Mouse (Mus musculus) adrenal gland, adult 2 months (tissue): Measurements from ENCODE around the gene Aatk. TPM values are rescaled to one million over a fixed set of nuclear protein-coding genes. Genes with fewer than 3 reads are reported as not detected.

Source experiments
- DNase-seq: peaks from one replicate; pipeline ENCODE4 v3.0.0; 2021
- polyA plus RNA-seq: library from polyadenylated mRNA; depleted of rRNA; stranded (reverse); fragments of >200 nt; gene quantifications from 2 replicates; pipeline ENCODE4 v1.2.3, GENCODE M21; 2012
- total RNA-seq, 2 experiments: library from RNA; stranded (reverse); gene quantifications; 2 replicates each; pipeline ENCODE4 v1.2.3; 2021

Gene Aatk
- total and polyA plus RNA-seq, 3 experiments = 9.9 to 26.3 (median 15.5) TPM

GRCm38 (mm10) chr11:120052274-120052673 is 5.3 kb upstream of the Aatk start:
- DNase-seq = no peak

- DNase-seq = peak; percentile 73
Observed at GRCm38 (mm10) chr11:120051124-120051811, 4.3 kb upstream of the Aatk start.

GRCm38 (mm10) chr11:120049067-120049466 is 2.1 kb upstream of the Aatk start:
- no peak for DNase-seq

- DNase-seq = no peak
Observed at GRCm38 (mm10) chr11:120048252-120048556, 1.2 kb upstream of the Aatk start.

- DNase-seq = no peak
Observed at GRCm38 (mm10) chr11:120047531-120048251, 724 bp upstream of the Aatk start.

GRCm38 (mm10) chr11:120045839-120046552 is 971 bp downstream of the Aatk start:
- no peak for DNase-seq

GRCm38 (mm10) chr11:120045341-120045740 is 1.6 kb downstream of the Aatk start:
- DNase-seq = no peak

GRCm38 (mm10) chr11:120042141-120042838 is 4.7 kb downstream of the Aatk start:
- DNase-seq = no peak

GRCm38 (mm10) chr11:120041191-120042123 is 5.5 kb downstream of the Aatk start:
- peak; percentile 83 for DNase-seq

- DNase-seq = no peak
Observed at GRCm38 (mm10) chr11:120040440-120040839, 6.5 kb downstream of the Aatk start.

- DNase-seq = peak; percentile 36
Observed at GRCm38 (mm10) chr11:120039581-120039980, 7.4 kb downstream of the Aatk start.

GRCm38 (mm10) chr11:120034762-120035161 is 12.2 kb downstream of the Aatk start:
- DNase-seq = no peak

GRCm38 (mm10) chr11:120034306-120034705 is 12.7 kb downstream of the Aatk start:
- DNase-seq = no peak

- no peak for DNase-seq
Observed at GRCm38 (mm10) chr11:120033473-120033872, 13.5 kb downstream of the Aatk start.

- no peak for DNase-seq
Observed at GRCm38 (mm10) chr11:120032052-120032451, 14.9 kb downstream of the Aatk start.

- peak; percentile 61 for DNase-seq
Observed at GRCm38 (mm10) chr11:120030145-120030901, 16.6 kb downstream of the Aatk start.

GRCm38 (mm10) chr11:120029431-120030144 is 17.4 kb downstream of the Aatk start:
- DNase-seq = no peak

GRCm38 (mm10) chr11:120028319-120029092 is 18.5 kb downstream of the Aatk start:
- DNase-seq = no peak

GRCm38 (mm10) chr11:120026941-120027340 is 20.0 kb downstream of the Aatk start:
- DNase-seq = no peak
